Mouse (Mus musculus): ENCODE data around the gene Nr1h2. TPM values are rescaled to one million over a fixed set of nuclear protein-coding genes. Genes with fewer than 3 reads are reported as not detected.
A peak's percentile ranks its signal among the peaks of the same experiment; 100 is the strongest.

The Nr1h2 gene
- 136 and 159 TPM in 2 replicates for polyA plus RNA-seq (2012; rRNA removed)

DNA sequence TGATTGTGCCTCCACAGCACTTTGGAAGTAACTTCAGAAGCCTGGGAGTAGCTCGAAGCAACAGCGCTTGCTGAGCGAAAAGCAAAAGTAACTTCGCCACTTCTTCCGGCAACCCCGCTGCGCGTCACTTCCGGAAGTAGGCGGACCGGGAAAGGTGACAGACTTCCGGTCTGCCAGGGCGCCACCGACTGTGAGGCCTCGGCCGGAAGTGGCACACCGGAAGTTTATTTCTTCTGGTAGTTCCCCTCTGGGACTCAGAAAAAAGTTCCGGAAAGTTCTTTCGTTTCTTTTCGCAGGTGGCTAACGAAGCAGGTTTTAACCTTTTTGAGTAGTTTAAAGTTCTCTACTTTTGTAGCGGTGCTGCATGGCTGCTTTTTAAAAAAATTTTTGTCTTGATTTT lies at the start of gene Nr1h2:
Nr1h2 (minus strand) TSS at position 126 of the 400 bp plus-strand sequence.
- H3K27ac ChIP-seq (ENCODE audit: insufficient read depth, low read depth, low read length) = peak within 1 kb of the TSS; percentile 86
- no peak for TF ChIP-seq POLR2A (IDR thresholded peaks at IDR 0.05; ENCODE audit: low read depth, low read length)
- no peak for TF ChIP-seq CTCF (conservative IDR thresholded peaks at IDR 0.05; ENCODE audit: insufficient read depth, insufficient read length, low read depth, low read length)
- peak; percentile 98 for DNase-seq
- peaks cover 9% of the 10 kb centered on the region; the same call in 1 of the 2 replicates for H3K4me1 ChIP-seq (ENCODE audit: control insufficient read depth, insufficient read depth, low read length)
- 1% methylated on average over 22 of the region's 22 CpGs for WGBS
- no peaks in the 10 kb centered on the region for H3K27me3 ChIP-seq (replicated peaks; ENCODE audit: control insufficient read depth, insufficient read depth, low read length)
- H3K36me3 ChIP-seq (ENCODE audit: control insufficient read depth, insufficient read depth, low read length) = peaks cover 6% of the 10 kb centered on the region
- H3K4me3 ChIP-seq (ENCODE audit: insufficient read depth, low read depth, low read length) = peak within 1 kb of the TSS; percentile 73

DNA sequence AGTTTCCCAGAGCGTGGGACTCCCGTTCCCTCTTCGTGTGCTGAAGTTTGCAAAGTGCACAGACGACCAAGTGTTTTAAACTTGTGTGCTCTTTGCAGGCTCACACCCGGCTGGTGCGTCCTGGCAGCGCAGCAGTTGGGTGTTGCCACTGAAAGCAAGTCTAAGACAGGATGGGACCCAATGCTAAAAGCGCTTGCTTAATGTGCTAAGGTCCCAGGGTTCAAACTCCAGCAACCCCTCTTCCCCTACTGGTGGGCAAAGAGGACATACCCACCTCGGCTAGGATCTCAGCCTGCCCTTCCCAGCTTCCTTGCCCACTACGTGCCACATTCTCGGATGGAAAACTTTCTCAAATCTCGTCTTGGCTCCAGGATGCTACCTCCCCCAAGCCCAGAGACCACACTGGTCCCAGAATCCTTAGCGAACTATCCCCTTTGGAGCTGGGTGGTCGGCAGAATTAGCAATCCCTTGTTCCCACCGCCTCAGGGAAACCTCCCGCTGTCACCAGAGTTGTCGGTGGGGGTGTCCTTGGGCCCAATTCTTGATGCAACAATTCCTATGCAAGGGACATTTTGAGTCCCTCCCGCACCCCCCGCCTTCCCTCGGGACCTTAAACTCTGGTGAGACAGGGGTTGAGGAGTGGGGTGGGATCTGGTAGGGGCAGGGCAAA lies 49.6 kb upstream of the Nr1h2 start:
- TF ChIP-seq POLR2A (IDR thresholded peaks at IDR 0.05; ENCODE audit: low read depth, low read length) (no peak), CTCF (conservative IDR thresholded peaks at IDR 0.05; ENCODE audit: insufficient read depth, insufficient read length, low read depth, low read length) (no peak)
- Histone ChIP-seq H3K27me3 (replicated peaks; ENCODE audit: control insufficient read depth, insufficient read depth, low read length) (no peaks in the 10 kb centered on the region), H3K4me1 (ENCODE audit: control insufficient read depth, insufficient read depth, low read length) (no peaks in the 10 kb centered on the region), H3K4me3 (ENCODE audit: insufficient read depth, low read depth, low read length) (no peak overlapping the region), H3K36me3 (ENCODE audit: control insufficient read depth, insufficient read depth, low read length) (no peaks in the 10 kb centered on the region), H3K27ac (ENCODE audit: insufficient read depth, low read depth, low read length) (no peak overlapping the region)
- 5% methylated on average over 20 of the region's 20 CpGs for WGBS
- no peak for DNase-seq

DNA sequence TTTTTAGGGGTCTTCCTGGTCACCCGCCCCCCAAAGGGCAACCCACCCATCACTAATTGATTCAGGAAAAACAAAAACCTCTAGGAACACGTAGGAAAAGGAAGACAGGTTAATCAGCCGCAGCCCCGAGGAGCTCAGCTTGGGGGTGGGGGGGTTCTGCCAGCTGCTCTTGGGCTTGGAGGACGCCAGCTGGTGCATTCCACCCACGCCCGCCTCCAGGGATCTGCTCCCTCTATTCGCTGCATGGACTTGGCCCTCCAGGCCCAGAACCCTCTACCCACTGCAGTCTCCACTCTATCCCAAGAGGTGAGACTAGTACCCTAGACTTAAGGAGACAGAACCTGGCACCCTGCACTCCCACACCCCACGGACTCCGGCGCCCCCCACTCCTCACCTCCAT lies 48.7 kb upstream of the Nr1h2 start:
- no peak overlapping the region for H3K27ac ChIP-seq (ENCODE audit: insufficient read depth, low read depth, low read length)
- TF ChIP-seq CTCF (conservative IDR thresholded peaks at IDR 0.05; ENCODE audit: insufficient read depth, insufficient read length, low read depth, low read length) = no peak
- no peak for TF ChIP-seq POLR2A (IDR thresholded peaks at IDR 0.05; ENCODE audit: low read depth, low read length)
- H3K27me3 ChIP-seq (replicated peaks; ENCODE audit: control insufficient read depth, insufficient read depth, low read length) = no peaks in the 10 kb centered on the region
- no peak for DNase-seq
- no peak overlapping the region for H3K4me3 ChIP-seq (ENCODE audit: insufficient read depth, low read depth, low read length)
- WGBS = 23% methylated on average over 11 of the region's 11 CpGs
- H3K36me3 ChIP-seq (ENCODE audit: control insufficient read depth, insufficient read depth, low read length) = no peaks in the 10 kb centered on the region
- H3K4me1 ChIP-seq (ENCODE audit: control insufficient read depth, insufficient read depth, low read length) = no peaks in the 10 kb centered on the region

DNA sequence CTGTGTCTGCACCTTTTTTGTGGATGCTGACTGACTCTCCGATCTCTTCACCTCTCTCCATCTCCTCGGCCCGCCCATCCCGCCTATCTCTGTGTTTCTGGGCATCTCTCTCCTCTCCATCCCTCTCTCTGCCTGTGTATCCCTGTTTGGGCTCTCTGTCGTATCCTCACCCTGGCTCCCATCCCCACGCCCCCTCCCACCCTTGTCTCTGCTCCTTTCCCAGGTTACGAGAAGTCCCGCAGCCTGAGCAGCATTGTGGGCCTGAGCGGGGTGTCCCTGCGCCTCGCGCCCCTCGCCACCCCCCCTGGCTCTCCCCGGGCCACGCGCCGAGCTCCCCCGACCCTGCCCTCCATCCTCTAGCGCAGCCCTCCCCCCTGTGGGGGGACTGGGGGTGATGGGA lies 47.9 kb upstream of the Nr1h2 start:
- H3K27ac ChIP-seq (ENCODE audit: insufficient read depth, low read depth, low read length) = no peak overlapping the region
- H3K36me3 ChIP-seq (ENCODE audit: control insufficient read depth, insufficient read depth, low read length) = no peaks in the 10 kb centered on the region
- no peak overlapping the region for H3K4me3 ChIP-seq (ENCODE audit: insufficient read depth, low read depth, low read length)
- TF ChIP-seq POLR2A (IDR thresholded peaks at IDR 0.05; ENCODE audit: low read depth, low read length) (no peak), CTCF (conservative IDR thresholded peaks at IDR 0.05; ENCODE audit: insufficient read depth, insufficient read length, low read depth, low read length) (no peak)
- 27% methylated on average over 19 of the region's 19 CpGs for WGBS
- H3K27me3 ChIP-seq (replicated peaks; ENCODE audit: control insufficient read depth, insufficient read depth, low read length) = no peaks in the 10 kb centered on the region
- H3K4me1 ChIP-seq (ENCODE audit: control insufficient read depth, insufficient read depth, low read length) = no peaks in the 10 kb centered on the region
- no peak for DNase-seq

DNA sequence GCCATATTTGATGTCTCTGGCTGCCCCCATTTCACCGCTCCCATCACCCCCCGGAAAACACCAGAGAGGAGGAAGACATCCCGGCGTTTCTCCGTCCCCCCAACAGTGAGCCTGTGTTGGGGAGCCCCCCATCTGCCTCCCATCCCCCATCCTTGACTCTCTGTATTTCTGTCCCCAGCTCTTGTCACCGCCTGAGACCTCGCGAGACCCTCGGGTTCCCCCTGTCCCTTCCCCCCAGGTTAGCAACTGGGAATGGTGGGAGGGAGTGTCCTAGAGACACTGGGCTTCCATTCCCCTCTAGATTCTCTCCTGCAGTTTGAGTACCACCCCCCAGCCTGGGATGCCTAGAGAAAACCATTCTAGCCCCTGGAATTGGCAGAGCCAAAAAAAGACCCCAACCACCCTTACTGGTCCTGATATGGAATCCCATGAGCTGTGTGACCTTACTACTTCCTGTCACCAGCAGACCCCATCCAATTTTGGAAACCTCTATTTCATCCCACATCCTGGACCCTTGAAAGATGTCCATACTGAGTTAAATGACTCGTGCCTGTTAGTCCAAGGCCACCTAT lies 47.0 kb upstream of the Nr1h2 start:
- no peak overlapping the region for H3K4me3 ChIP-seq (ENCODE audit: insufficient read depth, low read depth, low read length)
- H3K27me3 ChIP-seq (replicated peaks; ENCODE audit: control insufficient read depth, insufficient read depth, low read length) = no peaks in the 10 kb centered on the region
- DNase-seq = no peak
- 78% methylated on average over 10 of the region's 10 CpGs for WGBS
- H3K36me3 ChIP-seq (ENCODE audit: control insufficient read depth, insufficient read depth, low read length) = no peaks in the 10 kb centered on the region
- H3K27ac ChIP-seq (ENCODE audit: insufficient read depth, low read depth, low read length) = no peak overlapping the region
- H3K4me1 ChIP-seq (ENCODE audit: control insufficient read depth, insufficient read depth, low read length) = no peaks in the 10 kb centered on the region
- no peak for TF ChIP-seq CTCF (conservative IDR thresholded peaks at IDR 0.05; ENCODE audit: insufficient read depth, insufficient read length, low read depth, low read length)
- no peak for TF ChIP-seq POLR2A (IDR thresholded peaks at IDR 0.05; ENCODE audit: low read depth, low read length)

DNA sequence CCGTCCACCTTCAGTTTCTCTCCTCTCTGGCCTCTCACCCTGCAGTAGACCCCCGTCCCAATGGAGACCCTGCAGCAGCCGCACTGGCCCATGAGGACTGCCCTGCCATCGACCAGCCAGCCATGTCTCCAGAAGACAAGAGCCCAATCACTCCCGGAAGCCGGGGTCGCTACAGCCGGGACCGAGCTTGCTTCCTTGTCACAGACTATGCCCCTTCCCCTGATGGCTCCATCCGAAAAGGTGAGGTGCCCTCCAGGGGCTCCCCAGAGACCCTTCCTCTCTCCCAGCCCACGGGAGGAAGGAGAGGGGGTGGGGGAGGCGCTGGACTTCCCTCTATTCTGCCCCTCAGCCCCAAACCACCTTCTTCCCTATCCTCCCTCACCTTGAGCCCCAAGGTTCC lies 44.6 kb upstream of the Nr1h2 start:
- TF ChIP-seq POLR2A (IDR thresholded peaks at IDR 0.05; ENCODE audit: low read depth, low read length) (no peak), CTCF (conservative IDR thresholded peaks at IDR 0.05; ENCODE audit: insufficient read depth, insufficient read length, low read depth, low read length) (no peak)
- no peaks in the 10 kb centered on the region for H3K4me1 ChIP-seq (ENCODE audit: control insufficient read depth, insufficient read depth, low read length)

DNA sequence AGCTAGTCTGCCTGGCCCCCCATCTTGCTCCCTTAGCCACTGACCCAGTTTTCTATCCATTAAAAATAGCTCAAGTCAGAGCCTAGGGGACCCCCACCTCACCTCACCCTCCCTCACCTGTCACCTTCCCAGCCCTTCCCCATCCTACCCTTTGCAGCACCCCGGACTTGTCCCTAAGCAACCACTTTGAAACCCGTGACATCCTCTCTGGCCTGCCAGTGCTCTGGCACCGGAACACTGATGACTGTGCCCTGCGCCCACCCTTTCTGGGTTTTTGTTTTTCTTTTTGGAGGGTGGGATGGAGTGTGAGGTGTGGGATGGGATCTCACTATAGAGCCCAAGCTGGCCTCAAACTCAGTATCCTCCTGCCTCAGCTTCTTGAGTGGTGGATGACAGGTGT lies 43.9 kb upstream of the Nr1h2 start:
- no peaks in the 10 kb centered on the region for H3K4me1 ChIP-seq (ENCODE audit: control insufficient read depth, insufficient read depth, low read length)

More for the DNA sequence above, 44.6 kb upstream of the Nr1h2 start:
- H3K27ac ChIP-seq (ENCODE audit: insufficient read depth, low read depth, low read length) = no peak overlapping the region
- no peak overlapping the region for H3K4me3 ChIP-seq (ENCODE audit: insufficient read depth, low read depth, low read length)
- 74% methylated on average over 12 of the region's 12 CpGs for WGBS
- no peak for DNase-seq
- no peaks in the 10 kb centered on the region for H3K27me3 ChIP-seq (replicated peaks; ENCODE audit: control insufficient read depth, insufficient read depth, low read length)
- H3K36me3 ChIP-seq (ENCODE audit: control insufficient read depth, insufficient read depth, low read length) = no peaks in the 10 kb centered on the region

More for the DNA sequence above, 43.9 kb upstream of the Nr1h2 start:
- Histone ChIP-seq H3K27me3 (replicated peaks; ENCODE audit: control insufficient read depth, insufficient read depth, low read length) (no peaks in the 10 kb centered on the region), H3K27ac (ENCODE audit: insufficient read depth, low read depth, low read length) (no peak overlapping the region), H3K36me3 (ENCODE audit: control insufficient read depth, insufficient read depth, low read length) (no peaks in the 10 kb centered on the region), H3K4me3 (ENCODE audit: insufficient read depth, low read depth, low read length) (no peak overlapping the region)
- WGBS = 93% methylated on average over 4 of the region's 4 CpGs
- no peak for DNase-seq
- no peak for TF ChIP-seq POLR2A (IDR thresholded peaks at IDR 0.05; ENCODE audit: low read depth, low read length)
- TF ChIP-seq CTCF (conservative IDR thresholded peaks at IDR 0.05; ENCODE audit: insufficient read depth, insufficient read length, low read depth, low read length) = no peak

All from kidney, adult 2 months (tissue).